ENCODE assay signal across 8 mouse cellular contexts in the genomic region with DNA sequence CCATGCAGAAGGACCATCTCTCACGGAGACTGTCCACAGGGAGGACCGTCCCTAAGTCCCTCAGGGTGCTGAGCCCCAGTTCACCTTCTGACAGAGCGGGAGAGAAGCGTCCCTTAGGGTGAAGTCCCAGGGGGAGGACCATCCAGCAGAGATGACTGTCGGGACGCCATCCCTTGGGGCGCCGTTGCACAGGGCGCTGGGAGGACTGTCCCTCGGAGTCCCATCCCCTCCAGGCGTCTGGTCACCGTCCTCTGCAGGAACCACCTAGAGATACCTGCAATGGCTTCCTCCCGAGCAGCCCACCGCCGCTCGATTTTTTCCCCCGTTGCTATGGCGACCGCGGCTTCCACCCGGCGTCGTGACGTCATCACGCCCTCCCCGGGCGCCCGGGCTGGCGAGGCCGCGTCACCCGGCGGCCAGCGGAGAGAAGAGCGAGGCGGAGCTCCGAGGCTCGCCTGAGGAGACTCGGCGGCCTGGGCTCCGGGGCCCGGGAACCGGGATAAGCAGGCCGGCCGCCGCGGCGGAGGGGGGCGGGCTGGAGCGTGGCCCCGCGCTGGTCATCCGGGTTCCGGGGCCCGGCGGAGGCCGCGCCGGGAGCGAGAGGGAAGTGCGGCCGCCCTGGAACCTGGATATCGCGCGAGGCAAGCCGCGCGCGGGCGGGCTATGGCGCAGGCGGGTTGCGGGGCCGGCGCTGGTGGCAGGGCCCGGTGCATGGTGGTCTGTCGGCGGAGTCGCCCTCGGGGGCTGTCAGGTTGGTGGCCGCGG. TPM values are rescaled to one million over a fixed set of nuclear protein-coding genes. Genes with fewer than 3 reads are reported as not detected.
A peak's percentile ranks its signal among the peaks of the same experiment; 100 is the strongest.
DNase-seq lines count a peak whose midpoint lies in the region; ATAC-seq and TF ChIP-seq lines count a peak whose summit lies in the region.

A gene (plus strand): TSS at position 355 of the 765 bp plus-strand sequence.

- H3K4me3 ChIP-seq in hindbrain, embryonic 15.5 days: peak within 1 kb of the TSS; percentile 90

- in situ Hi-C loops in Patski (cut with MboI; ENCODE audit: low pct_unique_long_range_greater_than_20kb): no loop called here

- TF ChIP-seq CTCF in Patski (IDR thresholded peaks at IDR 0.05): no peak

- CTCF ChIA-PET in Patski (lab: Charles Lee): no interaction called here

- DNase-seq in Patski (ENCODE audit: low read depth, low spot score): no peak
- peak; percentile 96 to 97 for DNase-seq in cerebellum, postnatal 14 days
- peak; percentile 90 for DNase-seq in frontal cortex, postnatal 36 days (ENCODE audit: low spot score in 2 of 2)
- peak; percentile 86 for DNase-seq in left cerebral cortex, adult 11 months (ENCODE audit: low spot score)
- peak; percentile 92 to 95 for DNase-seq in lung, postnatal 4 days
- DNase-seq in retina, postnatal 7 days (ENCODE audit: low read depth, low spot score): peak; percentile 90
- DNase-seq in urinary bladder, adult 2 months (ENCODE audit: low spot score): peak; percentile 88

- no peaks in the 10 kb centered on the region for H3K9me3 ChIP-seq in hindbrain, embryonic 15.5 days

- POLR2A ChIA-PET in Patski (lab: Charles Lee): no interaction called here

- no peaks in the 10 kb centered on the region for H3K36me3 ChIP-seq in hindbrain, embryonic 15.5 days

- H3K4me2 ChIP-seq in hindbrain, embryonic 15.5 days: peak within 1 kb of the TSS; percentile 82

- peaks cover 66% of the 10 kb centered on the region for H3K4me1 ChIP-seq in hindbrain, embryonic 15.5 days (replicated peaks)

- peak; percentile 76 for ATAC-seq in Patski
- peak; percentile 85 for ATAC-seq in hindbrain, embryonic 15.5 days (ENCODE audit: low FRiP score, low read depth)

- peak within 1 kb of the TSS; percentile 90 for H3K27ac ChIP-seq in hindbrain, embryonic 15.5 days (replicated peaks)

- under 1% methylated on average over 81 of the region's 82 CpGs for WGBS in hindbrain, embryonic 15.5 days

- no peaks in the 10 kb centered on the region for H3K27me3 ChIP-seq in Patski
- no peaks in the 10 kb centered on the region for H3K27me3 ChIP-seq in hindbrain, embryonic 15.5 days

- H3K9ac ChIP-seq in hindbrain, embryonic 15.5 days: peak within 1 kb of the TSS; percentile 94

RNA-seq across cellular contexts. Expression of the gene that starts here (rescaled TPM):
- 65.9 TPM for polyA plus RNA-seq in Patski (2021)
- 48.1 and 53.1 TPM in 2 replicates for polyA plus RNA-seq in hindbrain, embryonic 15.5 days (2015; fragmentation: Nextera tagmentation; extraction: Ambion mirVana)
- 21.0 and 28.3 TPM in 2 replicates for polyA plus RNA-seq in urinary bladder, adult 2 months (2012; rRNA removed)
